Mouse (Mus musculus) hindbrain, embryonic 14.5 days (tissue): ENCODE data around the gene Hyou1. TPM values are rescaled to one million over a fixed set of nuclear protein-coding genes. Genes with fewer than 3 reads are reported as not detected.
"Not testable (repeated sequence)": the region's sequence is repeated elsewhere in the genome, so short reads cannot be mapped to it uniquely, and the experiment has no call there.

Experiments
- ATAC-seq: fragments of 200-750 bp; cut with Nextera tagmentation; 2 replicates; pipeline ENCODE4 v1.8.0; 2017; ENCODE audit warnings: moderate number of reproducible peaks, mild to moderate bottlenecking, moderate TSS enrichment, moderate library complexity; ENCODE audit not compliant: low FRiP score
- DNase-seq: peaks from one replicate; pipeline ENCODE4 v3.0.0-alpha.2; 2015; ENCODE audit warnings: low spot score
- H3K27ac ChIP-seq: fragments of 300-500 bp; sonication (generic); 2 replicates; pipeline ENCODE4 v1.5.1; 2014; ENCODE audit warnings: mild to moderate bottlenecking, moderate library complexity
- H3K27me3 ChIP-seq: fragments of 300-500 bp; sonication (generic); 2 replicates; pipeline ENCODE4 v1.6.1; 2014; ENCODE audit warnings: mild to moderate bottlenecking, low read length, mixed read lengths; ENCODE audit not compliant: control insufficient read depth, insufficient read depth
- H3K36me3 ChIP-seq: fragments of 300-500 bp; sonication (generic); replicated peaks from 2 replicates; pipeline ENCODE4 v1.6.1; 2014; ENCODE audit not compliant: control insufficient read depth, insufficient read depth
- H3K4me1 ChIP-seq: fragments of 300-500 bp; sonication (generic); replicated peaks from 2 replicates; pipeline ENCODE4 v1.6.1; 2014; ENCODE audit warnings: antibody characterized with exemption, low read length, mixed read lengths; ENCODE audit not compliant: control insufficient read depth, insufficient read depth
- H3K4me2 ChIP-seq: fragments of 300-500 bp; sonication (generic); replicated peaks from 2 replicates; pipeline ENCODE4 v1.6.1; 2014; ENCODE audit warnings: mild to moderate bottlenecking, moderate library complexity
- H3K4me3 ChIP-seq: fragments of 300-500 bp; sonication (generic); replicated peaks from 2 replicates; pipeline ENCODE4 v1.5.1; 2014; ENCODE audit warnings: mild to moderate bottlenecking, low read length
- H3K9ac ChIP-seq: fragments of 300-500 bp; sonication (generic); 2 replicates; pipeline ENCODE4 v1.6.1; 2014
- H3K9me3 ChIP-seq: fragments of 300-500 bp; sonication (generic); 2 replicates; pipeline ENCODE4 v1.6.1; 2016; ENCODE audit warnings: low read length; ENCODE audit not compliant: control insufficient read depth
- WGBS: fragments of 180-500 bp; shearing (Covaris S2); extraction: QIAGEN DNeasy Blood & Tissue Kit; methylation state at CpG from one replicate; pipeline ENCODE4 v1.1.7; 2014; 5-methylcytosine and 5-hydroxymethylcytosine counted together
- polyA plus RNA-seq: library from polyadenylated mRNA; unstranded; fragments of >200 nt; fragmentation: Nextera tagmentation; extraction: Ambion mirVana; gene quantifications from 2 replicates; pipeline ENCODE4 v1.2.1, GENCODE M21; 2014

The Hyou1 gene
- polyA plus RNA-seq, 1 experiment from 2014 or later = 25.0 TPM

DNA sequence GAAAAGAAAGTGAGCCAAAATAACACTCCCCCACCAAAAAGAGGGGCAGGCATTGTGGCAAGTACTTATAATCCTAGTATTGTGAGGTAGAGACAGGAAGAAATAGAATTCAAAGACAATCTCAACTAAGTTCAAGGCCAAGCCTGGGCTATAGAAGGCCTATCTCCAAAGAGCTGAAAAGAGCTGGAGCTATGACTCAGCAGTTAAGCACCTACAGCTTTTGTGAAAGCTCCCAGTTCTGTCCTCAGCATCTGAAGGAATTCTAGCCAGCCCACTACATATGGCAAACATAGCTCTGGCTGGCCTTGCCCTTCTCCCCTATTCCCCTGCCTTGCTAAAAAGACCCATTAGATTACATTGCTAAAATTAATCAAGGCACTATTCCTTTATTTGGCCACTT, 5.9 kb upstream of the Hyou1 start:
- Histone ChIP-seq H3K36me3 (no peaks in the 10 kb centered on the region), H3K9ac (no peak overlapping the region), H3K27ac (no peak overlapping the region), H3K4me2 (no peak overlapping the region), H3K4me3 (no peak overlapping the region), H3K9me3 (no peaks in the 10 kb centered on the region), H3K4me1 (peaks cover 7% of the 10 kb centered on the region; the same call in 1 of the 2 replicates), H3K27me3 (no peaks in the 10 kb centered on the region)
- ATAC-seq (no peak), DNase-seq (no peak)

DNA sequence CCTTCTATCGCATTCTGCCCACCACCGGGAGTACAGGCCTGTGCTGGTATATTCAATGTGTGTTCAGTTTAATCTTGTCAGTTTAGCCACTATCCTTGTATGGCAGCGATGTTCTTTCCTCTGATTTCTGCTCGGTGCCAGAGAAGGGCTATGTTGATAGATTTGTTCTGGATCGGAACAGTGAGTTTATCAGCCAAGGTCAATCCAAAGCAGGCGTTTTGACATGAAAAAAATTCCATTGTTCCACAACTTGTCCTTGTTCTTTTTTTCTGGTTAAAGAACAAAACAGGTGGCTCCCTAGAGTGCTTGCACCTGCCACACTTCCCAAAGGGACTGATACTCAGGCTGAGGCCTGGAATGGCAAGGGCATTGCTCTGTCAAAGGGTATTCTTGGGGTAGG, 3.1 kb upstream of the Hyou1 start:
- WGBS = 91% methylated on average over 6 of the region's 6 CpGs
- Histone ChIP-seq H3K9ac (no peak overlapping the region), H3K27ac (no peak overlapping the region), H3K9me3 (no peaks in the 10 kb centered on the region), H3K27me3 (no peaks in the 10 kb centered on the region), H3K4me3 (no peak overlapping the region), H3K36me3 (peaks cover 4% of the 10 kb centered on the region), H3K4me2 (no peak overlapping the region), H3K4me1 (peaks cover 22% of the 10 kb centered on the region)
- no peak for ATAC-seq
- DNase-seq = no peak

DNA sequence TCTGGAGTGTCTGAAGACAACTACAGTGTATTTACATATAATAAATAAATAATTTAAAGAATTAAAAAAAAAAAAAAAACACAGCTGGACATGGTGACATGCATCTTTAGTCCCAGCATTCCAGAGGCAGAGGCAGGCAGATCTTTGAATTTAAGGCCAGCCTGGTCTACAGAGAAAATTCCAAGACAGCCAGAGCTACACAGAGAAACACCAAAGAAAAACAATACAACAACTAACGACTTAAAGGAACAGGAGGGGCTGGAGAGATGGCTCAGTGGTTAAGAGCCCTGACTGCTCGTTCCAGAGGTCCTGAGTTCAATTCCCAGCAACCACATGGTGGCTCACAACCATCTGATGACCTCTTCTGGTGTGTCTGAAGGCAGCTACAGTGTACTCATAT, 2.0 kb upstream of the Hyou1 start:
- Histone ChIP-seq H3K36me3 (peaks cover 16% of the 10 kb centered on the region), H3K4me1 (peaks cover 22% of the 10 kb centered on the region)
- not testable (repeated sequence) for DNase-seq, H3K4me3 ChIP-seq, H3K4me2 ChIP-seq, H3K27ac ChIP-seq, H3K27me3 ChIP-seq, H3K9ac ChIP-seq, H3K9me3 ChIP-seq, ATAC-seq
- WGBS = 92% methylated on average over 2 of the region's 2 CpGs

DNA sequence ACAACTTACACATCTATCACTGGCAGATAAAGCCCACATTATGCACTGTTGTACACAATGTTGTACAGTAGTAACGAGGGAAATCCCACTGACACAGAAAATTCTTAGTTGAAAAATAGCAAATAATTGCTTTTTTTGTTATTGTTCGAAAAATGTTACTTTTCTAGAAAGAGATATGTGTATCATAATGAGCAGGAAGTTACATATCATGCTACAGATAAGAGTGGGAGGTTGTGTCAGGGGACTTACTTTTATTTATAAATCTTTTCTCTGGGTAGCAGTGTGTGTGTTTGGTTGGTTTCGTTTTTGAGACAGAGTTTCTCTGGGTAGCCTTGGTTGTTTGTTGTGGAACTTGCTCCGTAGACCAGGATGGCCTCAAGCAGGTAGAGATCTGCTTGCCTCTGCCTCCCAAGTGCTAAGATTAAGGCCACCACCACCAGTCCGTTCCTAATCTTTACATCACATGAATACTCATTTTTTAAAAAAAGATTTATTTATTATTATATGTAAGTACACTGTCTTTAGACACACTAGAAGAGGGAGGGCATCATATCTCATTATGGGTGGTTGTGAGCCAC, 1.0 kb upstream of the Hyou1 start:
- Histone ChIP-seq H3K4me3 (peak overlapping the region; percentile 91), H3K27ac (peak overlapping the region; percentile 88), H3K36me3 (peaks cover 25% of the 10 kb centered on the region), H3K27me3 (no peaks in the 10 kb centered on the region), H3K9ac (peak overlapping the region; percentile 66), H3K4me2 (peak overlapping the region; percentile 65), H3K4me1 (peaks cover 22% of the 10 kb centered on the region), H3K9me3 (no peaks in the 10 kb centered on the region)
- DNase-seq = no peak
- ATAC-seq = no peak
- WGBS = 87% methylated on average over 5 of the region's 5 CpGs

DNA sequence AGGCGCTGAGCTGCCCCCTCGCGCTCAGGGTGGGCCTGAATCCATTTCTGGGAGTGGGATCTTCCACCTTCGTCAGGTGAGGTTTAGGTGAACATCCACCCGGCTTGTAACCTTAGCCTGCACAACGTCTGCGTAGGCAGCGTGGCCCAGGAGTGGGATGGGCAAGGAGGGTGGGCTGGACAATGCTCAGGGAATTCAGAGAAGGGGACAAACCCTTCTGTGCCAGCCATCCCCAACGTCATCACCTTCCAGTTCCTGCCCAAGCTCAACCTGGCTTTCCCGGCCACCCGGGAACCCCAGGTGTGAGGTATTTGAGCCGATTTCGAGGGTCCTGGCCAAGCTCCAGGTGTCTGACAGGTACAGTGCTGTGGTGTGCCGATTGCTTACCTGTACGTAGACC, 572 bp downstream of the Hyou1 start:
- peak overlapping the region; percentile 86 for H3K4me2 ChIP-seq
- peaks cover 22% of the 10 kb centered on the region for H3K4me1 ChIP-seq
- H3K36me3 ChIP-seq = peaks cover 42% of the 10 kb centered on the region
- WGBS = 12% methylated on average over 15 of the region's 15 CpGs
- peak overlapping the region; percentile 91 for H3K4me3 ChIP-seq
- no peaks in the 10 kb centered on the region for H3K9me3 ChIP-seq
- H3K27ac ChIP-seq = peak overlapping the region; percentile 83
- no peak for DNase-seq
- peak; percentile 31 for ATAC-seq
- peak overlapping the region; percentile 92 for H3K9ac ChIP-seq
- H3K27me3 ChIP-seq = no peaks in the 10 kb centered on the region

DNA sequence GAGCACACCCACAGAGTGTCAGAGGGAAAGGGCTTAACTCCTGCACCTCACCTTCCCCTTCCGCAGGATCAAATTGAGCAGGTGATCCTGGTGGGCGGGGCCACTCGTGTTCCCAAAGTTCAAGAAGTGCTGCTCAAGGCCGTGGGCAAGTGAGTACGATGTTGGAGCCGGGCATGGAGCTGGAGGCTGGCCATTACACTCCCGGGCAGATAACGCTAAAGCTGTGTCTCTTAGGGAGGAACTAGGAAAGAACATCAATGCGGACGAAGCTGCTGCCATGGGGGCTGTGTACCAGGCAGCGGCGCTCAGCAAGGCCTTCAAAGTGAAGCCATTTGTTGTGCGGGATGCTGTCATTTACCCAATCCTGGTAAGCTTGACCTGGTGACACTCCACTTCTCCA, 5.3 kb downstream of the Hyou1 start:
- H3K4me1 ChIP-seq = peaks cover 11% of the 10 kb centered on the region
- peaks cover 89% of the 10 kb centered on the region for H3K36me3 ChIP-seq
- H3K9me3 ChIP-seq = no peaks in the 10 kb centered on the region
- no peak overlapping the region for H3K4me3 ChIP-seq
- no peak for ATAC-seq
- H3K4me2 ChIP-seq = no peak overlapping the region
- 93% methylated on average over 13 of the region's 13 CpGs for WGBS
- no peak for DNase-seq
- no peak overlapping the region for H3K27ac ChIP-seq
- H3K9ac ChIP-seq = no peak overlapping the region
- no peaks in the 10 kb centered on the region for H3K27me3 ChIP-seq

DNA sequence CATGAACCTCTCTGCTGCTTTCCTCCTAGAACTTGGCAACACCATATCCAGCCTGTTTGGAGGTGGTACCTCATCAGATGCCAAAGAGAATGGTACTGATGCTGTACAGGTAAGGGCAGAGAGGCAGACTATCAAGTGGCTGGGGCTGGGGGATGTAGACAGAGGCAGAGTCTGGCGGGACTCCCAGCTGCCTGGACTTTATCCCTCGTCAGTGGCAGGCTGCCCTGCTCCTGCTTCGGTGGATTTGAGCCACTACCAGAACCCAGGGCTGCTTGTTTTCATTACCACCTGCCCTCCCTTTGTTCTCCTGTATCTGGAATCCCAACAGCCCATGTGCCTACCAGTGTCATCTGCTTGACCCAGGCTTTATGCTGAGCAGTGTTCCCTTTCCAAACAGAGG, 7.9 kb downstream of the Hyou1 start:
- no peak overlapping the region for H3K4me3 ChIP-seq
- DNase-seq (no peak), ATAC-seq (no peak)
- peaks cover 97% of the 10 kb centered on the region for H3K36me3 ChIP-seq
- no peak overlapping the region for H3K27ac ChIP-seq
- WGBS = 92% methylated on average over 3 of the region's 3 CpGs
- no peak overlapping the region for H3K9ac ChIP-seq
- H3K4me1 ChIP-seq = no peaks in the 10 kb centered on the region
- H3K9me3 ChIP-seq = no peaks in the 10 kb centered on the region
- no peaks in the 10 kb centered on the region for H3K27me3 ChIP-seq
- no peak overlapping the region for H3K4me2 ChIP-seq

DNA sequence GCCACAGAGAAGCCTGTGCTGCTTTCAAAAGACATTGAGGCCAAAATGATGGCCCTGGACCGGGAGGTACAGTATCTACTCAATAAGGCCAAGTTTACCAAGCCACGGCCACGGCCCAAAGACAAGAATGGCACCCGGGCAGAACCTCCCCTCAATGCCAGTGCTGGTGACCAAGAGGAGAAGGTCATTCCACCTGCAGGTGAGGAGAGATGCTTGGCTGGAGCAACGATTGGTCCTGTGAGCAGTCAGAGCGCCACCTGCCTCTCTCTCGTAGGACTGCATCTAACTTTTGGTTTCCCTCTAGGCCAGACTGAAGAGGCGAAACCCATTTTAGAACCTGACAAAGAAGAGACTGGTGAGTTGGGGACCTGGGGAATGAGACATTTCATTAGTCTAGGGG, 10.0 kb downstream of the Hyou1 start:
- Histone ChIP-seq H3K4me2 (no peak overlapping the region), H3K4me3 (no peak overlapping the region), H3K4me1 (no peaks in the 10 kb centered on the region), H3K9me3 (no peaks in the 10 kb centered on the region), H3K36me3 (peaks cover 82% of the 10 kb centered on the region), H3K9ac (no peak overlapping the region), H3K27me3 (no peaks in the 10 kb centered on the region), H3K27ac (no peak overlapping the region)
- WGBS = 65% methylated on average over 8 of the region's 8 CpGs
- no peak for DNase-seq
- no peak for ATAC-seq

DNA sequence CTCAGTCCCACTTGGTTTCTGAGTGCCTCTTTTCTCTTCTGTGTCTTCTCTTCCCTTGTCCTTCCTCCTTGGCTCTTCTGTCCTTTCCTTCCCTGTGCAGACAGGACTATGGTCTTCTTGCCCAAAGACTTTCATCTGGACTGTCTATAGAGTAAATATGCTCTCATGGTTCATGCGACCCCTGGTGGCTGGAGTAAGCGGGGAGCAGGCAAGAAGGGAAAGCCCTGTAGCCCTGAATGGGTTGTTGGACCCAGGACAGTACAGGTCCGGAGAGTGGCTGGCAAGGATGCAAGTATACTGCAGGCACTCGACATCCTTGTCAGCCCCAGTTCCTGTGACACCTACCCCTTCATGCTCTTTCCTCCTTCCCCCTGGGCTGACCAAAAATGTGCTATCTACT, 12.2 kb downstream of the Hyou1 start:
- no peaks in the 10 kb centered on the region for H3K27me3 ChIP-seq
- no peak overlapping the region for H3K9ac ChIP-seq
- no peak overlapping the region for H3K4me3 ChIP-seq
- ATAC-seq (0 out of 2 replicates have a peak, but pooled peaks have one; percentile 22), DNase-seq (peak; percentile 74)
- no peak overlapping the region for H3K27ac ChIP-seq
- no peaks in the 10 kb centered on the region for H3K9me3 ChIP-seq
- H3K4me2 ChIP-seq = no peak overlapping the region
- H3K36me3 ChIP-seq = peaks cover 60% of the 10 kb centered on the region
- WGBS = 36% methylated on average over 4 of the region's 4 CpGs
- no peaks in the 10 kb centered on the region for H3K4me1 ChIP-seq
